Mouse (Mus musculus) layer of hippocampus, postnatal 10 days (tissue): ENCODE data around the gene Exoc5. TPM values are rescaled to one million over a fixed set of nuclear protein-coding genes. Genes with fewer than 3 reads are reported as not detected.
"Not testable (repeated sequence)": the region's sequence is repeated elsewhere in the genome, so short reads cannot be mapped to it uniquely, and the experiment has no call there.

Experiments
- DNase-seq, 2 experiments: peaks; one replicate each; pipeline ENCODE4 v3.0.0; 2021; ENCODE audit warnings: low spot score in 2 of 2
- long read RNA-seq: library from polyadenylated mRNA; stranded (forward); transcript quantifications from one replicate; pipeline ENCODE4 v2.0.0, GENCODE M21; 2023
- total RNA-seq, 2 experiments: library from RNA; stranded (reverse); gene quantifications; 2 replicates each; pipeline ENCODE4 v1.2.3; 2021

Exoc5 gene
- total RNA-seq = 10 to 100 TPM; 65.0 to 67.4 TPM
- long read RNA-seq, full-length matches to known transcripts = 31 of 39 reads
- long read RNA-seq, partial matches to known transcripts = 3 of 39 reads
- long read RNA-seq, other reads (novel, unspliced or antisense) = 5 of 39 reads

DNA sequence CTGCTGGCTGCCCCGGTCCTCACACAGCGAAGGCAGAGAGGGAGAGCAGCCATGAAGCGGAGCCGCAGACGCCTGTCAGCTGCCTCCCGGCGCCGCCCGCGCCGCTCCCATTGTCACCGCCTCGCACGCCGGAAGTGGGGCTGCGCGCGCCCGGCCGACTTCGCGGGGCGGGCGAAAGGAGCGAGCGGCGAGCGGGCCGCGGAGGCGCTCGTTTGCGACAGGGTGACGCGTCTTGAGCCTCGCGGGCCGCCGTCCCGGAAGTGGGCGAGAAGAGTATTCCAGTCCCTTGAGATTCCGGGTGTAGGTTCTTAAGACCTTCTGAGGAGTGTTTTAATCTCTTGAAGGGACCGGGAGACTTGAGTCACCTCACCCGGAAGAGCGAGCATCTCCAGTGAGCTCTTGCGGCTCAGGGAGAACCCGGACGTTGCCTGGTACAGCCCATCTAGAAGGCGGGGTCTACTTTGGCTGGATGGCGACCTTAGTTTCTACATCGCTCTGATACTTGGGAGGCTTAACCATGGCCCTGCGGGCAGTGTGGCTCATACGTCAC is at the start of gene Exoc5:
Gene Exoc5, minus strand, starts transcription at position 380 of the 550 bp plus-strand sequence.
- DNase-seq = peak; percentile 94 to 96

DNA sequence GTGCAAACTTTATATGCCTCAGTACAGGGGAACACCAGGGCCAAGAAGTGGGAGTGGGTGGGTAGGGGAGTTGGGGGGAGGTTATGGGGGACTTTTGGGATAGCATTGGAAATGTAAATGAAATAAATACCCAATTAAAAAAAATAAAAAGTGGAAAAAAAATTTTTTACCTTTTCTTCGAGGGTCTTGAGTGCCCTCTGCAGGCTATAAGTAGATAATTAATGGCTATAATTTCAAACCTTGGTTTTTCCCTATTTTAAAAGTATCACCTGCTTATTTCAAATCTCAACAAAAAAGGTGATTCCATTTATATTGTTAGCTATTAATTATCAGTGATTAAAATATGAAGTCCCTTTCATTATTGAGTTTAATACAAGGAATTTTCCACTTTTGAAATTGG is 25.3 kb upstream of the Exoc5 start:
- not testable (repeated sequence) for DNase-seq

GRCm38 (mm10) chr14:49091277-49091676 is 24.8 kb upstream of the Exoc5 start:
- DNase-seq = no peak

DNA sequence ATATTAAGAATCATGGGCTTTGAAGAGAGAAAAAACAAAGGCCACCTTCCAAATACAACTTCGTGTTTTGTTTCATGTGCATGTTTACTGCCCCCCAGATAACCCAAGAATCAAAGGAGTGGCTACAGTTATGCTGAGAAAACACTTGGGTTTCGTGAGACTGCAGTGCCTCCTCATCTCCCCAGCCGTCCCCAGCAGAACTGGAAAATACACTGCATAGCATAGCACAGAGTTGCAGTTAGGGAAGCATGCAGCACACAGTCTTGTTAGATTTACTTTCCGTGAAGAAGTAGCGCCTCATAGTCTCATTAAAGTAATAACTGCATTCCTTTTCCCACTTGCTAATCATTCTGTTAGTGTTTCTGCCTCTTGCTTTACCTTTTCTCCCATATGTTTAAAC is 23.6 kb upstream of the Exoc5 start:
- DNase-seq = no peak

- DNase-seq = no peak
Observed at GRCm38 (mm10) chr14:49089461-49090058, 23.1 kb upstream of the Exoc5 start.

GRCm38 (mm10) chr14:49088155-49089048 is 21.9 kb upstream of the Exoc5 start:
- DNase-seq = no peak

- DNase-seq = no peak
Observed at GRCm38 (mm10) chr14:49086522-49086921, 20.1 kb upstream of the Exoc5 start.

DNA sequence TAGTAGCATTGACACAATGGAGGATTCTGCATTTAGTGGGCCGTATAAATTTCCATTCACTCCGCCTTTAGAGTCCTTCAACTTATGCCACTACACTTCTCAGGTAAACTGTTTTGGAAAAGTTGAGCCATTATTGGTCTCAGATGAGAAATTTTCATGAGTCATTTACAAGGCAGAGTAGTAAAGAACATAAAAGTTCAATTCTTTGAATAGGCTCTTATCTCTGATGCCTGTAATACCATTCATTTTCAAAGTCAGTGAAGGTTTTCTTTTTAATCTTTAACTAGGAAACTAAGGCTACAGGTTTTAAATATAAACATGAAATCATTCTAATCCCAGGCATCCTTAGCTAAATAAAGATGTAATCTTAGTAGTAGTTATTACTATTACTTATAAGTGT is 12.4 kb upstream of the Exoc5 start:
- no peak for DNase-seq

- DNase-seq = no peak
Observed at GRCm38 (mm10) chr14:49074361-49074760, 7.9 kb upstream of the Exoc5 start.

DNA sequence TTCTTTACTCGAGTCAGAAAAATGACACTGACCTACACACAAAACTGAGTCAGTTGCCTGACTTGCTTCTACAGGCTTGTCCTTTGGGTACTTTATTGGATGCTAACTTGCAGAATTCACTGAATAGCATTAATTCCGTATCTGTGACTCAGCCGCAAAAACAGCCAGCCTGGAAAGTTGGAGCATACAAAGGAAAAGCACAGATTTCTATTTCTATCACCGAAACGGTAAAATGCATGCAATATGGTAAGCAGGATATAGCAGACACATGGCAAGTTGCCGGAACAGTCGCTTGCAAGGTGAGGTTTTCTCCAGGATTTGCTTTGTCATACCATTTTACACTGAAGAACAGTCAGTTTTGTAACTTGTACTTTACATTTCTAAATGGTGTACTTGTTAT is 7.4 kb upstream of the Exoc5 start:
- DNase-seq = no peak

GRCm38 (mm10) chr14:49072837-49073236 is 6.4 kb upstream of the Exoc5 start:
- no peak for DNase-seq

DNA sequence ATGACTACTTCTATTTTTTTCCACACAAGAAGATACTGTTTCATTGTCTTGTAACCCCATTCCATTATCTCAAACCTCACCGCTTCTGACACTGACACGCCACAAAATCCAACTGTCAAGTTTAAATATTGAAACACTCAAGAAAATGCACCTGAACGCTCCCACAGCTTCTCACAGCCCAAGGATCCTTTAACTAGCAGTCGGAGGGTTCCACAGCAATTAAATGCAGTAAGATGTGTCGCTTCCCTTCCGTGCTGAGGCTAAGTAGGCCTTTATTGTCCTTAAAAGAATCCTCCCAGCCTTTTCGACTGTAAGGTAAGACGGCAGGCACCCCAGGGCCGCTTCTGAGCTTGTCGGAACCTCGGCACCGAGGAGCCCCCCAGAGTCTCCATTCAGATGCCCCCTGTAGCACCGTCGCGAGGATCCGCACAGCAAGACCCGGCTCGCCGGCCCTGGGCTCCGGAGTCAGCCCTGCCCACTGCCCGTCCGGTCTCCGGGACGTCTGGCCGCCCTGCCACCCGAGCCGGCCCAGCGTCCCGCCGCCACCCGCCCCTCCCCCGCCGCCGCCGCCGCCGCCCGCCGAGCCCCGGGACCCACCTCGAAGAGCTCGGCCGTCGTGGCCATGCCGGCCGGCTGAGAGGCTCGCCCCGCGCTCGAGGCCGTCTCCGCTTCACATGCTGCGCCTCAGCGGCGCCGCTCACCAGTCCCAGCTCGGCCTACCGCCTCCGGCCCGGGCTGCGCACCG is 752 bp downstream of the Exoc5 start, which contains the start of gene Ap5m1:
Gene Ap5m1, plus strand, starts transcription at position 569 of the 745 bp plus-strand sequence.
- DNase-seq = no peak

DNA sequence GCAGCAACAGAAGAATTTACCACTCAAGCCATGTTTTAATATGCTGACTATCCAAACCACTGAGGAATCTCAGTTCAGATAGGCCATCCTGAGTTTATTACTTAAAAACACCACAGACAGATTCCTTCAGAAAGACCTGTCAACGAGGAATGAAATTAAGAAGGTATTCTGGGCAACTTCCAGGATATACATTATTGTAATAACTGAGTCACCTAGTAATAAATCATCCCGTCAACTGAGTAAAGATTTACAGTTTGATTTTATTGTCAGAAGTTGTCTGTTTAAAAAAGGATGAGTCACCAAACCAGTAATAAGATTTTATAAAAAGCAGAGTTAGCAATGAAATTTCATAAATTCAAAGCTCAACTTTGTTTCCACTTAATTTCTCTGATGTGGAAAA is 2.6 kb downstream of the Exoc5 start:
- no peak for DNase-seq

- no peak for DNase-seq
Observed at GRCm38 (mm10) chr14:49049492-49049891, 17.0 kb downstream of the Exoc5 start.

- DNase-seq = no peak
Observed at GRCm38 (mm10) chr14:49045610-49046009, 20.8 kb downstream of the Exoc5 start.

DNA sequence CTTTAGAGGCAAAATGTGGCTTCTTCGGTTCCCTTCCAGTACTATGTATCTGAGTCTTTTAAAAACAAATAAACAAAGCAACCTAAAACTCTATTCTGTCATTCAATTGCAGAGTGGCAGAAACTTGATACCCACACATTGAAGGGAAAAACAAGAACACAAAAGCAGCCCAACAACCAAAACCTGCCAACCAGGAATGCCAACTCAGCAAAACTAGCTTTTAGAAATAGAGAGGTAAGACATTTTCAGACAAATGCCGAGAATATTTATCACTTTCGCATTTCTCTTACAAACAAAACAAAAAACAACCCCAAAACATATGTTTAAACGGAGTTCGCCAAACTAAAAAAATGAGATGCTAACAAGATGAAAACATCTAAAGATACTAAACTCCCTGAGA is 37.5 kb downstream of the Exoc5 start:
- no peak for DNase-seq

DNA sequence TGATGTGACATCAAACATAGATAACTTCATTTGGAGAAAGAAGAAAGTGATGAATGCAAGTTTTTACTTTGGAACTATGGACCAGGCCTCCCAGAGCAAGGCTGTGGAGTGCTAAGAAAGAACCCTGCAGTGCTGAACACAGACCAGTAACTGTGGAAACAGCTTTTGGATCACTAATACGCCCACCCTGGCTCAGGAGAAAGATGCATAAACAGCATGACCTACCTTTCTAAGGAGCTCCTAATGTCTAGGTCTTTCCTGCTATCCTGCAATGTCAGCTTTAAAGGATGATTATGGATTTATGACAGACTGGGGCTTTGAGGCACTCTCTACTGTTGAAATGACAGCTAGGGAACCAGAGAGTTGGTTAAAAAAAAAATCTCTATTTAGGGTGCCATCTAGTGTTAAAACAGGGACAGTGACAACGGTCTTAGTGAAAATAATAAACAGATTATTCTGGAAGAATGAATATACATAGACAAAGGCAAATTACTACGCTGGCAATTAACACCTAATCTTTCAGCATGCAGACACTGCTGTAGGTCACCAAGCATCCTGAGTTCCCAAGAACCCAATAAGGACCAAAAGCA is 38.6 kb downstream of the Exoc5 start:
- DNase-seq = no peak

- DNase-seq = no peak
Observed at GRCm38 (mm10) chr14:49027040-49027778, 39.2 kb downstream of the Exoc5 start.

DNA sequence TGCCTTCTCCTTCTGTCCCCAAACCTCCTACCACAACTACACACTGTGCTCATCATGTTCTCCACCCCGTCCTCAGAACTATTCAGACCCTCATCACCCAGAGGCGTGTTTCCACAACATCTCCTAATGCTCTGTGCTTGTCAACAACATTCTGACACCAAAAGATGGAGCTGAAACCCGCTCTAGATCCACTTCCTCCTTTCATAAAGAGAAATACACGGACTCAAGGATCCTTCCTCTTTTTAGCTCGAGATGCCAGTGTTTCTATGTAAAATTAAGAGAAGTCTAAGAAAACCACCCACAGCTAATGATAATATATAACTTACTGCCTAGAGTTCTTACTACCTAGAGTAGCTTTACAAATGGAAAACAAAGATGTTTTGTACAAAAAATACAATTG is 46.7 kb downstream of the Exoc5 start:
- DNase-seq = no peak
